Mouse (Mus musculus): ENCODE data around the gene Mtfr1l.

Gene Mtfr1l

DNA sequence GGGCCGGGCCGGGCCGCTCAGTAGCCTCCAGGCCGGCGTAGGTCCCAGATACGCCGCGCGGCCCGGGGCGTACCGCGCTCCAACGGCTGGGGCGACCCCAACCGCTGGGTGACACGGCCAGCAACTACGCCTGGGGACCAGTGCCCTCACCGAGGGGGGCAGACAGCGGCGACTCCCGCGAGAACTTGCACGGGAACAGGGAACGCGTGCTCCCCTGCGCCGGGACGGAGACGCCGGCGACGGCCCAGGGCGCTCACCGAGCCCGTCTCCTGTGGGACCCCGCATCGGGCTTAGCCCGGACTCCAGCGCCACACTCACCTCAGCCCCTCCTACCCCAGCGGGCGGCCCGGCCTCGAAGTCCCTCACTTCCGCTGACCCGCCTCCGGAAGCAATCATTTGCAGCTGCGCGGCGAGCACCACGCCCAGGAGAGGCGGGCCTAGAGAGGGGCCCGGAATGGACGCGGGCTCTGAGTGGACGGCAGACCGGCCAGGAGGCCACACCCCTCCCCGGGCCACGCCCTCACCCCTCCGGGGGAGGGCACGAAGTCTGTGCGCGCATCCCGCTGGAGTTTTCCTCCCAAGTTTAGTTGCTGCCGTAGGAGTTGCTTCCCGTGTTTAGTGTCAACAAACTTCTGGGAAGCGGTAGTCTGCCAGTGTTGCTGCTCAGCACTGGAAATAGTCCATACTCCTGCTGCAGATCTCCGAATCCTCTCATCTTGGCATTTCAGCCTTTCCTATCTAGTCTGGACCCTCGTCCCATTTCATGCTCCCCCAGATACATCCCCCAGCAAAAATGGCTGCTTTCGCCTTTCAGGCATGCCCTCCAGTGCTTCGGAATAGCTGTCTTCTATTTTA, at the start of gene Mtfr1l:
TSS of gene Mtfr1l (minus strand) at position 456 of the 855 bp plus-strand sequence.
- in situ Hi-C loops (cut with MboI, MseI): loop anchor here in 1 of 2 experiments (25.0 kb wide), 1 partner anchor 1477 kb away; the partner anchor contains the start of gene Eloa

DNA sequence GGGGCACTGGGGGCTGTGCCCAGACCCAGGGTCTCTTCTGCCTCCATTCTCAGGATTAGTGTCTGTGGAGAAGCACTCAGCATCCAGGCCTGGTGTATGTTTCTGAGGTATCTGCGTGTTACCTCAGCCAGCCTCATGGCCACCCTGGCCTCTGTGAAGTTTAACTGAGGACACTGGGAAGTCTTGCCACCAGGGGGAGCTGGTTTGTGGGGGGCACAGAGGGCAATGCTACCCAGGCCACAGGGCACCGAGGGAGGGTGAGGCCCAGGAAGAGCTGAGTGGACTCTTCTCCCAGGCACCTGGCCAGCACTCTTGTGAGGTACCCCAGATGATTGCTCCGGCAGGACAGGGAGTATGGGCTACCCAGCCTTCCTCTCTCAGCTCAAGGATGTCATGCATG, 48.3 kb upstream of the Mtfr1l start:
- in situ Hi-C loops (cut with MboI, MseI): no loop called here

DNA sequence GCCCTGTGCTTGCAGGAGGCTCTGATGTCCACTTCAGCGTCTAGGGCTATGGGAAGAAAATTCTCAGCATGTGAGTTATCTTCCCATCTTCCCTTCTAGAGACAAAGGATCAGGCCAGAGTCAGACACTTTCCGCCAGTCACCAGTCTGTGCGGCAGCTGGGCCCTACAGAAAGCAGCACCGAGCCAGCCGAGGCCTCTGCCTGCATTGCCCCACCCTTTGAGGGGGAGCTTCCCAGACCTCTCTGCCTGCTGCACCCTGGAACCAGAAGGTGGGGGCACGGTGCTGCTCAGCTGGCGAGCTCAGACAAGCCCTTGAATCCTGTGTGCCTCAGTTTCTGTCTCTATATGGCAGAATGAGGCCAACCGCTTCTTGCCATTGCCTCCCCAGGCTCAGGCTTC, 46.2 kb upstream of the Mtfr1l start:
- in situ Hi-C loops (cut with MboI, MseI): no loop called here

DNA sequence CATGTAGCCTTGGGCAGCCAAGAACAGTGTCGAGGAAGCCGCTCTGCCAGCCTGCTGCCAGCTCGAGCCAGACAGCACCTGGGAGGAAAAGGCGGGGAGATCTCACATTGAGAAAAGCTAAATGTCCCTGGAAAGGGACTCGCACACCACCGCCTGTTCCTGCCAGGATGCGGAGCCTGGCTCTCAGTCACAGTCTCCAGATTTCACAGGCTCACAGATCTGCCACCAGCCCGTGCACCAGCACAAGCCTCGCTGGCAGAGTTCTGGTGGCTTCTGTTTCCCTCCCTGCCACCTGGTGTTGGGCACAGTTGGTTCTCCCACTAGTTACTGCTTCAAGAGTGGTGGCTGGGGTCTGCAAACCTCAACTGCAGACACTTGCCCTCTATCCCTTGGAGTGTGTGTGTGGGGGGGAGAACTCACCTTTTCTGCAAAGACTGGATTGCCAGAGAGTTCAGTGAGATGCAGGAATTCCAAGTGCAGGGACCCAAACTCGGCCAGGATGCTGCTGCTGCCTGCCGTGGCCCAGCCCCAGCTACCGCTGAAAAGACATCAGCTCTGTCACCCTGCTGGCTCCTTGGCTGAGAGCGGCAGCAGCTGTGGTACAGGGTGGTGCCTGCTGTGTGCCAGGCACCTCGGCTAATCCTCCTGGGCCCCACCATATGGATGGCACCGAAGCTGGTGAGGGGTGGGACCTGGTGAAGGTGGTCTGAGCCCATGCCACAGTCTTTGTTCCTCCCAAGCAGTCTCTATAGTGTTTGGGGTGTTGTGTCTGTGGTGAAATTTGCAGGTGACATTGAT, 45.4 kb upstream of the Mtfr1l start:
- in situ Hi-C loops (cut with MboI, MseI): no loop called here

GRCm38 (mm10) chr4:134579620-134580019, 44.4 kb upstream of the Mtfr1l start:
- in situ Hi-C loops (cut with MboI, MseI): no loop called here

DNA sequence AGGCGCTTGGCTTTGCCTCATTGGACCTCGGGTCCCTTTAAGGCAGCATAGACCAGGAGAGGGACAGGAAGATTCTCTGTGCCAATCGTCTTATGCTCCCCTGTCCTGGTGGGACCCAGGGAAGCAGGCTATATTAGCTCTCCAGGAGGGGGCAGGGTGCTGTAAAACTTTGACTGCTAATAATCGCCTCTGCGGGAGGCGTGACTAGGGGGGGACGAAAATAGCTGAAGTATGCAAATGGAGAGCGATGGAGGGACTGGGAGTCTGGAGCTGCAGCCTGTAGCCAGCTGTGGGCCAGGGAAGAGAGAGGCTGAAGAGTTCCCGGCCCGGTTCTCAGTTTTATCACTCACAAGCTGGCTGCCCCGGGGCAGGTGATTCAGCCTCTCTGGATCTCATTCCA, 44.0 kb upstream of the Mtfr1l start:
- in situ Hi-C loops (cut with MboI, MseI): no loop called here

GRCm38 (mm10) chr4:134578407-134578806, 43.2 kb upstream of the Mtfr1l start:
- in situ Hi-C loops (cut with MboI, MseI): no loop called here

- in situ Hi-C loops (cut with MboI, MseI): no loop called here
These were observed 42.1 kb upstream of the Mtfr1l start for GRCm38 (mm10) chr4:134577281-134577680.

DNA sequence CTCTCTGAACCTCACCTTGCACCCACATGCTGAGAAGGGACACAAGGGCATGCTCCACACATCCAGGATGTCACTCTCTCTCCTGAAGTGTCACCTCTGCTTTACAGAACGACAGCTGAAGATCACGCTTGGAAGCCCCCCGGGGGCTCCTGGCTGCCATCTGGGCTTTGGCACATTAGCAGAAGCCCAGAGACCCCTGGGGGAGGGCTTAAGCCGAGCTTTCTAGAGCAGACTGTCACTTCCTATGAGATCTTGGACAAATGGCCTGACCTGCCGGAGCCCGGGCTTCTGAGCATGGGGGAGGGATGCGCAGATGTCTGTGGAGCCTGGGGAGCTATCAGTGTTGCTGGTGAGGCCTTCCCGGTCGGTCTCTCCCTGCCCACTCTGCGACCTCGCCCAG, 40.3 kb upstream of the Mtfr1l start:
- in situ Hi-C loops (cut with MboI, MseI): no loop called here

- in situ Hi-C loops (cut with MboI, MseI): no loop called here
These were observed 37.5 kb upstream of the Mtfr1l start for GRCm38 (mm10) chr4:134572449-134573300.

GRCm38 (mm10) chr4:134570704-134571451, 35.7 kb upstream of the Mtfr1l start:
- in situ Hi-C loops (cut with MboI, MseI): no loop called here

GRCm38 (mm10) chr4:134569831-134570230, 34.6 kb upstream of the Mtfr1l start:
- in situ Hi-C loops (cut with MboI, MseI): no loop called here

- in situ Hi-C loops (cut with MboI, MseI): no loop called here
These were observed 34.0 kb upstream of the Mtfr1l start for GRCm38 (mm10) chr4:134569205-134569604.

DNA sequence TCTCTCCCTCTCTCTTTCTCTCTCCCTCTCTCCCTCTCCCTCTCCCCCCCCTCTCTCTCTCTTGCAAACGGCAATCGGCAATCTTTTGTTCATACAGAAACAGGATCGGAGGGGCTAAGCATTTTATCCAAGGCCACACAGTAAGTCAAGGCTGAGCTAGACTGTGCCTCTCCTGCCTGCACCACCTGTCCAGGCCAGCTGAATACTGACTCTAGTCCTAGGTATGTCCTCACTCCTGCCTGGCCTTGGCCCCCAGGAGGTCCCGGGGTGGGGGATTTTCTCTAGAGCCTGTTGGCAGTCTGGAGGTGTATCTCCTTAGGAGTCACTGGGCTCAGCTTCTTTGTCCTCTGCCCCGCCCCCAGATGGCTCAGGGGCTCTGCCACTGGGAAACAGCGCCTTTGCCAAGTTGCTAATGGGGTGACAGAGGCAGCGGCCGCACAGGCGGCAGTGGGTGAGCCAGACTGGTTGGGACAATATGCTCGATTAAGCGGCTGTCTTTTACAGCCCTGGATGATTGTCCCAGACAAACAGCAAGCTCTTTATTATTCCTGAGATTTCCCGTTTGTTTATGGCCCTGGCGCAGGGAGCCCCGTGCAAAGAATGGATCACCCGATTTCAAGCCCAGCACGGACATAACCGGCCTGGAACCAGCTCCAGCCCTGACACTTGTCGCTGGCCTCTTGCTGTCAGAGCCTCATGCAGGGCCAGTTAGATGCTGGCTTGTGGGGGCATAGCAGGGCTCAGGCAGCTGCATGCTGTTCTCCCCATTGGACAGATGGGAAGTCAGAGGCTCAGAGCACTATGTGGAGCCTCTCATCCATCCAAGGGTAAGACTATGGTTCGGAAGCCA, 32.4 kb upstream of the Mtfr1l start:
- in situ Hi-C loops (cut with MboI, MseI): no loop called here

- in situ Hi-C loops (cut with MboI, MseI): no loop called here
These were observed 28.9 kb upstream of the Mtfr1l start for GRCm38 (mm10) chr4:134564093-134564492.

DNA sequence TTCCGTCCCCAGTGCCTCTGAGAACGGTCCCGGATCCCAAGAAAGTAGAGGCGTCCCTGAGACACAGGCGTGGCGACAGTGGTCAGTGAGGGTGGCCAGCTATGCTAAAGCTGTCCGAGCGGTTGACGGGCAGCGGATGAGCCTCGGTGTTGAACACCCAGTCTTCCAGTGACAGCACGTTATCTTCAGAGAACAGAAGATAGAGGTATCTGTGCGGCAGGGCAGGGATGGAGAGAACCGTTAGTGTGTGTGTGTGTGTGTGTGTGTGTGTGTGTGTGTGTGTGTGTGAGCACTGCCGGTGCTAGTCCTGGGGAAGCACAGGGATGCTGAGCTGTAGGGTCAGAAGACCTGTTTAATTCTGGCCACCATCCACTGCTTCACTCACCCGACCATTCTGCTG, 28.4 kb upstream of the Mtfr1l start:
- in situ Hi-C loops (cut with MboI, MseI): no loop called here

- in situ Hi-C loops (cut with MboI, MseI): no loop called here
These were observed 26.8 kb upstream of the Mtfr1l start for GRCm38 (mm10) chr4:134562014-134562413.

DNA sequence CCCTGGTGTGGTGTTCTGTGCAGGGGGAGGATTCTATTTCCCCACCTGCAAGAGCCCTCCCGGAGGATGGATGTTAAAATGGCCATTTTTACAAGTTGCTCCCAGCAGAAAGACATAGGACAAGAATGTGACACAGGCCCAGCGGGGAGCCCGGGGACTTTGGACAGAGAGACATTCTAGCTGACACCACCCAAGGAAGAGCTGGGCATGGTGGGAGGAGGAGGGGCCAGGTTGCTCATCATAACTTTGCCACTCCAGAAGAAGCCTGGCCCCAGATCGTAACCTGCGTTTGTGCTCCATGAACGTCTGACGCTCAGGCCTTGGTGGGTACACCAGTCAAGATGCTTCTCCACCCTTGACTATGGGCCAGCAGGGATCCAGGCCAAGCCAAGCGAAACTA, 25.5 kb upstream of the Mtfr1l start:
- in situ Hi-C loops (cut with MboI, MseI): no loop called here

DNA sequence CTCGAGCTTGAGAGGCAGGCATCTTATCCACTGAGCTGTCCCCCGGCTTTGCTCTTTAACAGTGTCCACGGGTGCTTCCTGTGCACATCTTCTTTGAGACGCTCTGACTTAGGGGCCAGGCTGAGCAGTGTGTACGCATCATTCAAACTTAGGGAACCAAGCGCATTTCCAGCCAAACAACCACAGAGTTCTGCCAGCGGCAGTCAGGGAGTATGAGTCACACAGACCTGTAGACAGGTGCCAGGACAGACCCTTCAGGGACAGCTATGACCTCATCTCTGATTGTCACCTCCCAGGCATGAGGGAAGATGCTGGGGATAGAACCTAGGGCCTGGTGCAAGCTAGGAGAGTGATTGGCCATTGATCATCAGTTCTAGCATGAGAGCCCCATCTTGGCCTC, 24.0 kb upstream of the Mtfr1l start:
- in situ Hi-C loops (cut with MboI, MseI): no loop called here

GRCm38 (mm10) chr4:134558570-134559113, 23.5 kb upstream of the Mtfr1l start:
- in situ Hi-C loops (cut with MboI, MseI): no loop called here

Measured in T-helper 17 cell (primary cell).